Mouse (Mus musculus) ES-E14 (cell line): Measurements from ENCODE around the gene Col6a4. TPM values are rescaled to one million over a fixed set of nuclear protein-coding genes. Genes with fewer than 3 reads are reported as not detected.

Source experiments
- DNase-seq: peaks from one replicate; pipeline ENCODE4 v3.0.0-alpha.2; 2013; ENCODE audit warnings: low read depth, low spot score
- H3K27ac ChIP-seq: 2 replicates; pipeline ENCODE4 v1.5.1; 2012; ENCODE audit warnings: low read depth, mild to moderate bottlenecking, low read length, moderate library complexity, mixed read lengths; ENCODE audit not compliant: poor library complexity, insufficient read depth, severe bottlenecking
- H3K36me3 ChIP-seq: 2 replicates; pipeline ENCODE4 v1.6.1; 2012; ENCODE audit warnings: mild to moderate bottlenecking, low read length, moderate library complexity, mixed read lengths; ENCODE audit not compliant: control insufficient read depth, poor library complexity, insufficient read depth, severe bottlenecking
- H3K4me1 ChIP-seq, 2 experiments: fragments of 150-350 bp in 1 of 2; sonication (generic) in 1 of 2; 2 replicates each; pipeline ENCODE4 v1.6.1; 2012; ENCODE audit warnings: low read length in 2 of 2, mild to moderate bottlenecking in 1 of 2, mixed read lengths in 1 of 2; ENCODE audit not compliant: control insufficient read depth in 2 of 2, insufficient read depth in 2 of 2, poor library complexity in 1 of 2
- H3K4me3 ChIP-seq, 2 experiments: fragments of 150-350 bp in 1 of 2; sonication (generic) in 1 of 2; 2 replicates each; pipeline ENCODE4 v1.5.1; 2012; ENCODE audit warnings: low read length in 2 of 2, low read depth in 1 of 2, mild to moderate bottlenecking in 1 of 2, mixed read lengths in 1 of 2; ENCODE audit not compliant: insufficient read depth in 1 of 2, poor library complexity in 1 of 2, severe bottlenecking in 1 of 2
- H3K9ac ChIP-seq: 2 replicates; pipeline ENCODE4 v1.6.1; 2012; ENCODE audit warnings: low read depth, mild to moderate bottlenecking, low read length, mixed read lengths; ENCODE audit not compliant: poor library complexity, insufficient read depth, severe bottlenecking
- H3K9me3 ChIP-seq: fragments of 150-350 bp; sonication (generic); 2 replicates; pipeline ENCODE4 v1.6.1; 2012; ENCODE audit warnings: low read depth, mild to moderate bottlenecking, low read length; ENCODE audit not compliant: control insufficient read depth, insufficient read depth
- CHD2 ChIP-seq: IDR thresholded peaks from 2 replicates; pipeline ENCODE4 v1.6.1; 2014; ENCODE audit warnings: mild to moderate bottlenecking, low read depth, low read length, inconsistent platforms
- HCFC1 ChIP-seq: IDR thresholded peaks from 2 replicates; pipeline ENCODE4 v1.6.1; 2012; ENCODE audit warnings: low read length, inconsistent platforms, borderline replicate concordance; ENCODE audit not compliant: insufficient read depth
- MAFK ChIP-seq: IDR thresholded peaks from 2 replicates; pipeline ENCODE4 v1.6.1; 2014; ENCODE audit warnings: mild to moderate bottlenecking, low read depth, low read length, inconsistent platforms; ENCODE audit not compliant: insufficient read depth
- ZC3H11A ChIP-seq: IDR thresholded peaks from 2 replicates; pipeline ENCODE4 v1.6.1; 2012; ENCODE audit warnings: low read depth, mild to moderate bottlenecking, inconsistent platforms, low read length, borderline replicate concordance
- ZNF384 ChIP-seq: IDR thresholded peaks from 2 replicates; pipeline ENCODE4 v1.6.1; 2012; ENCODE audit warnings: low read depth, low read length, inconsistent platforms
- in situ Hi-C, 2 experiments: fragments of 600-800 bp; cut with MboI; formaldehyde crosslinking; loops; one replicate each; pipeline ENCODE4 v1.15.1; 2025; ENCODE audit warnings: low sequenced_read_pairs in 2 of 2, inconsistent platforms in 1 of 2; ENCODE audit not compliant: unreplicated experiment in 2 of 2
- total RNA-seq: library from RNA; depleted of rRNA; stranded (reverse); fragments of 300-350 nt; gene quantifications from 2 replicates; pipeline ENCODE4 v1.2.3, GENCODE M21; 2012

The Col6a4 gene
- total RNA-seq, 1 experiment = 3.9 TPM

GRCm38 (mm10) chr9:106053446-106053845, 43.1 kb downstream of the Col6a4 start:
- in situ Hi-C loops = no loop called here
- H3K9ac ChIP-seq = no peak overlapping the region
- no peak overlapping the region for H3K4me3 ChIP-seq
- no peak overlapping the region for H3K27ac ChIP-seq
- H3K9me3 ChIP-seq = no peaks in the 10 kb centered on the region
- no peaks in the 10 kb centered on the region for H3K36me3 ChIP-seq
- TF ChIP-seq CHD2 (no peak), HCFC1 (no peak), MAFK (no peak), ZNF384 (no peak), ZC3H11A (no peak)
- no peak for DNase-seq
- H3K4me1 ChIP-seq = no peaks in the 10 kb centered on the region

DNA sequence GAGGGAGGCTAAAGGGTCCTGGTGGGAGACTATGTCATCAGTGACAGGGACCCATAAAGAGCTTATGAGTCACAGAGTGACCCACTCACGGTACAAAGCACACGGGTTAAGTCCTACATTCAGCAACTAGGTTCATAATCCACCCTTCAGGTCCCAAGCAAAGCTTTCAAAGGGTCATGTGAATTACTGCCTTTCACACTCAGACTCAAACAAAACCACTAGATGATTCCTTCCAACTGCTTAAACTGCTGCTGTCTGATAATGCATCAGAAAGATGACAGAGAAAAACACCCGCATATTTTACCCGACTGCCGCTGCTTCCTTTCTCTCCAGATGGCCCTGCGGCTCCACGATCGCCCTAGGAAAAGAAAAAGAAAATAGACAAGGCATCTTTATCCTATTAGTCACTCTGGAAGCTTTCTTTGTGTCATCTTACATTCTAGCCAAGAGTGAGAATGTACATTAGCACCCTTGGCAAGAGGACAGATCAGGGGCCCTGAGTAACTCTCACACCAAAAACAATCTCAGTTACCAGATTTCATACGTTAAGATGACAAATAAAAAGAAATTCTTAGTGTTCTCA, 52.6 kb downstream of the Col6a4 start:
- Histone ChIP-seq H3K9me3 (no peaks in the 10 kb centered on the region), H3K4me3 (no peak overlapping the region), H3K9ac (no peak overlapping the region), H3K27ac (no peak overlapping the region), H3K36me3 (no peaks in the 10 kb centered on the region), H3K4me1 (no peaks in the 10 kb centered on the region)
- TF ChIP-seq CHD2 (no peak), ZNF384 (no peak), MAFK (no peak), ZC3H11A (no peak), HCFC1 (no peak)
- in situ Hi-C loops = loop anchor here in 1 of 2 experiments (25.0 kb wide), 1 partner anchor 357 kb away; no protein-coding TSS in a partner anchor
- no peak for DNase-seq

- Histone ChIP-seq H3K36me3 (no peaks in the 10 kb centered on the region), H3K9me3 (no peaks in the 10 kb centered on the region), H3K27ac (no peak overlapping the region), H3K4me1 (no peaks in the 10 kb centered on the region), H3K9ac (no peak overlapping the region), H3K4me3 (peak overlapping the region in 1 of 2 experiments; percentile 8; a peak in 1 of 4 replicates)
- in situ Hi-C loops = loop anchor here in 1 of 2 experiments (25.0 kb wide), 1 partner anchor 353 kb away; no protein-coding TSS in a partner anchor
- TF ChIP-seq MAFK = no peak
- no peak for TF ChIP-seq HCFC1
- no peak for TF ChIP-seq CHD2
- no peak for TF ChIP-seq ZNF384
- no peak for TF ChIP-seq ZC3H11A
- DNase-seq = peak; percentile 56
Observed at GRCm38 (mm10) chr9:106039915-106040659, 56.5 kb downstream of the Col6a4 start.

DNA sequence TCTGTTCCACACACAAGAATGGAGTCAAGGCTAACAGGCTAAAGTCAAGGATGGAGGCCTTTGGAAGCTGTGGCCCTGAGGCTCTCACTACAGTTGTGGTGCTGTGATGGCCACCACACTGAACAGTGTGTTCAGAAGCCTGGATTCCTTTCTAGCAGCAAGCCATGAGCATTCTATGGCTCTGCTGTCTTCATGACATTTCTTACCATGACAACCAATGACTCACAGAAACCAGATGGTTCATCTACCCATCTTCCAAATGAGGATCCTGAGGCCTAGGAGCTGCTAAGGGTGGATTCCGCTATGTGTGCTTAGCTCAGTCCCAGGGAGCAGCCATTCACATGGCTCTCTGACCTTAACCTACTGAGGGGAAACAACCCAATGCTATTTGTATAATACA, 57.3 kb downstream of the Col6a4 start:
- TF ChIP-seq ZNF384 (no peak), ZC3H11A (no peak), MAFK (no peak), CHD2 (no peak), HCFC1 (no peak)
- no peaks in the 10 kb centered on the region for H3K36me3 ChIP-seq
- no peak overlapping the region for H3K9ac ChIP-seq
- no peaks in the 10 kb centered on the region for H3K9me3 ChIP-seq
- in situ Hi-C loops = loop anchor here in 1 of 2 experiments (25.0 kb wide), 1 partner anchor 352 kb away; no protein-coding TSS in a partner anchor
- no peak overlapping the region for H3K27ac ChIP-seq
- no peaks in the 10 kb centered on the region for H3K4me1 ChIP-seq
- no peak overlapping the region for H3K4me3 ChIP-seq
- no peak for DNase-seq
